Mouse (Mus musculus) small intestine, adult 2 months (tissue): Measurements from ENCODE around the gene Cd59b.

Experiments
- CTCF ChIP-seq: fragments of 200-500 bp; IDR thresholded peaks from 2 replicates; pipeline ENCODE4 v1.5.1; 2012; ENCODE audit warnings: low read depth, mild to moderate bottlenecking, control low read depth, inconsistent platforms, low read length, moderate library complexity, mixed read lengths; ENCODE audit not compliant: insufficient replicate concordance, insufficient read length; ENCODE audit errors: extremely low read depth
- POLR2A ChIP-seq: fragments of 200-500 bp; IDR thresholded peaks from 2 replicates; pipeline ENCODE4 v1.6.1; 2012; ENCODE audit warnings: low read depth, mild to moderate bottlenecking, control low read depth, inconsistent platforms, low read length, moderate library complexity

DNA sequence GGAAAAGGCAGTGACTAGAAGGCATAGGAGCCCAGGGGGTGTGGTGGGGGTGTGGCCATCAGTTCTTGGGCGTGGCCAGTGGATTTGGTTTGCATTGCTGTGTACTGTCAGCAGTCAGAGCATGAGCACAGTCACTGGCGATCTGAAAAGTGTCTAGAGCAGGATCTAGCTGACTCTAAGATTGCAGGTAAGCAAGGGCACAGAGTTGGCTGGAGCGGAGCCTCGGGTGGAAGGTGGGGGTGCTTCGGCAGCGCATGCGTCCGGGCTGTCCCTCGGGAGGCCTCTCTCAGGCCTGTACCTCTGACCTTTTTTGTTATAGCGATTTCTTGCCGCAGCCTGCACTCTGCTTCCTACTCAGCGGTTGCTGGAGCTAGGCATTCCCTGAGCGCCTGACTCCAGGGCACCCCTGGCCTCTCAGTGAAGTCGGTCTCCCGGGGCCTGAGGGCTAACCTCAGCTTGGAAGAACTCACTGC, 26.1 kb downstream of the Cd59b start, which contains the start of gene Cd59a:
- no peak for TF ChIP-seq CTCF
- TF ChIP-seq POLR2A, result no peak
